Mouse (Mus musculus) heart, adult 2 months (tissue): Measurements from ENCODE around the gene Dpm2. TPM values are rescaled to one million over a fixed set of nuclear protein-coding genes. Genes with fewer than 3 reads are reported as not detected.

Experiments
- DNase-seq, 2 experiments: peaks; one replicate each; pipeline ENCODE4 v3.0.0; 2021
- H3K27ac ChIP-seq: fragments of 200-600 bp; 2 replicates; pipeline ENCODE4 v1.8.1; 2022
- H3K27me3 ChIP-seq: fragments of 200-500 bp; 2 replicates; pipeline ENCODE4 v1.6.1; 2012; ENCODE audit warnings: mild to moderate bottlenecking, low read length, inconsistent platforms, mixed read lengths; ENCODE audit not compliant: control insufficient read depth, insufficient read depth
- H3K36me3 ChIP-seq: fragments of 200-500 bp; 2 replicates; pipeline ENCODE4 v1.6.1; 2012; ENCODE audit warnings: low read length, inconsistent platforms; ENCODE audit not compliant: control insufficient read depth, insufficient read depth
- H3K4me1 ChIP-seq: fragments of 200-500 bp; 2 replicates; pipeline ENCODE4 v1.6.1; 2011; ENCODE audit warnings: low read length; ENCODE audit not compliant: control insufficient read depth, insufficient read depth
- H3K4me3 ChIP-seq: fragments of 200-600 bp; 2 replicates; pipeline ENCODE4 v1.8.1; 2022
- H3K79me2 ChIP-seq: fragments of 200-500 bp; replicated peaks from 2 replicates; pipeline ENCODE4 v1.6.1; 2012; ENCODE audit warnings: mild to moderate bottlenecking, inconsistent platforms, low read length, moderate library complexity, mixed read lengths; ENCODE audit not compliant: control insufficient read depth, insufficient read depth
- H3K9ac ChIP-seq: fragments of 200-500 bp; 2 replicates; pipeline ENCODE4 v1.6.1; 2012; ENCODE audit warnings: low read depth, mild to moderate bottlenecking, control low read depth, inconsistent platforms, low read length, mixed read lengths
- CTCF ChIP-seq: fragments of 200-600 bp; IDR thresholded peaks from 2 replicates; pipeline ENCODE4 v1.8.1; 2022; ENCODE audit warnings: antibody characterized with exemption, mild to moderate bottlenecking, moderate library complexity
- EP300 ChIP-seq: fragments of 200-500 bp; IDR thresholded peaks from 2 replicates; pipeline ENCODE4 v1.6.1; 2011; ENCODE audit warnings: low read depth, low read length, control low read depth; ENCODE audit not compliant: insufficient read depth
- POLR2A ChIP-seq: fragments of 200-500 bp; IDR thresholded peaks from 2 replicates; pipeline ENCODE4 v1.6.1; 2011; ENCODE audit warnings: mild to moderate bottlenecking, low read depth, low read length, control low read depth; ENCODE audit not compliant: insufficient read depth
- WGBS: fragments of 180-500 bp; shearing (Covaris S2); methylation state at CpG from one replicate; pipeline ENCODE4 v1.1.7; 2018; 5-methylcytosine and 5-hydroxymethylcytosine counted together
- intact Hi-C: fragments of 180-260 bp; cut with DNase I; formaldehyde crosslinking; loops from one replicate; pipeline ENCODE4 v1.15.1; 2025
- polyA plus RNA-seq: library from polyadenylated mRNA; depleted of rRNA; stranded (reverse); fragments of >200 nt; gene quantifications from 2 replicates; pipeline ENCODE4 v1.2.3, GENCODE M21; 2012
- total RNA-seq, 2 experiments: library from RNA; stranded (reverse); gene quantifications; 2 replicates each; pipeline ENCODE4 v1.2.3; 2021

Dpm2 gene
- total and polyA plus RNA-seq, 3 experiments, result 17.4 to 69.2 (median 18.0) TPM

DNA sequence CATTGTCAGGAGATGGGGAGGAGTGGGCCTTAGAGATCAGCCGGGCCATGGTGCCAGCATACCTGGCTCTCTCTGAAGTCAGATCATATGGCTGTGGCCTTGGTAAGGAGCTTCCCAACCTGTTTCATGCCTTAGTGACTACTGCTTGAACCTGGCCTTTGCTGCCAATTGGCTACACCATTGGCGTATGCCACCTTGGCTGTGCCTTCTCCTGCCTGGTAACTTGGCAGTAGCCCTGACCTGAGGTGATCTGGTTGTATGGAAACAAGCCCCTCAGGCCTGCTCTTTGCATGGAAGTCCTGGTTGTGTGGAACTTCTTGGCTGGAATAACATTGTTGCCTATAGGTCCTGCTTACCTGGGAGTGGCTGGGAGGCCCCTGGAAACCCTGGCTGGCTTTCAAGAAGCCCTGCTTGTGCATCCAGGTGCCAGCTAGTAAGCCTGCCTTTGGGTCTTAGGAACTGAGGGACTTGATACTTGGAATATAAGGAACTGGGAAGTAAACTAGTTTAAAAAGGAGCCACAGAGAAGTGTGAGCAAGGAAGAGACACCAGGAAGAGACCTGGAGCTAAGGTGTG lies 29.2 kb upstream of the Dpm2 start:
- TF ChIP-seq POLR2A, result no peak
- no peak for TF ChIP-seq CTCF
- no peak for TF ChIP-seq EP300
- Histone ChIP-seq H3K36me3 (no peaks in the 10 kb centered on the region), H3K9ac (no peak overlapping the region), H3K4me1 (peaks cover 29% of the 10 kb centered on the region), H3K4me3 (no peak overlapping the region), H3K79me2 (peaks cover 6% of the 10 kb centered on the region), H3K27me3 (no peaks in the 10 kb centered on the region), H3K27ac (no peak overlapping the region)
- intact Hi-C loops, result no loop called here
- no peak for DNase-seq
- 77% methylated on average over 2 of the region's 2 CpGs for WGBS

DNA sequence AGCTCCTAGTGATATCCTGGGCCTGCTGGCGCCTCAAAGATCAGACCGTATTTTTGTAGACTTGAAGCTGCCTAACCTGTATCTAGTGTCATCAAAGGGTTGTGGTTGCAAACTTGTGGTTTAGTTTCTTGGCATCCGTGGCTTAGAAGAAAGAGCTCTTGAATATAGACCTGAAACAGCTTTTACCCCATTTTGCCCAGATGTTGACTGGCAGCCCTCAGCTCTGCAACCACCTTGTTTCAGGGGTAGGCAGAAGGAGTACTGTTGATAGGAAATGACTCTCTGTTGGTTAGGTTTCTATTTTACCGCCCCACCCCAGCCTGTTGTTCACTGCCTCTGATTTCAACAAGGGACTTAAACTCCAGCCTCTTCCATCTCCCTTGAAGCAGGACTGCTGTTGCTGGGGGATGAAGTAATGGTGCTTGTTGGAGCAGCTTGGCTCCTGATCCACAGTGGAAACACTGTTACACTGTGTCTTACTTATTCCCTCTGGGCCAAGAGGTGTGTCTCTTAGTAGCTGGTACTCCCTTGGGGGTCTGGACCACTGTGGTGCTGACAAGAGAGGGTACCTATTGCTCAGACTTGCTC lies 28.6 kb upstream of the Dpm2 start:
- 74% methylated on average over 4 of the region's 4 CpGs for WGBS
- H3K4me3 ChIP-seq, result no peak overlapping the region
- H3K4me1 ChIP-seq, result peaks cover 32% of the 10 kb centered on the region
- intact Hi-C loops, result no loop called here
- H3K9ac ChIP-seq, result no peak overlapping the region
- DNase-seq, result no peak
- H3K36me3 ChIP-seq, result no peaks in the 10 kb centered on the region
- TF ChIP-seq CTCF (no peak), EP300 (no peak), POLR2A (no peak)
- H3K27ac ChIP-seq, result no peak overlapping the region
- peaks cover 6% of the 10 kb centered on the region for H3K79me2 ChIP-seq
- no peaks in the 10 kb centered on the region for H3K27me3 ChIP-seq

DNA sequence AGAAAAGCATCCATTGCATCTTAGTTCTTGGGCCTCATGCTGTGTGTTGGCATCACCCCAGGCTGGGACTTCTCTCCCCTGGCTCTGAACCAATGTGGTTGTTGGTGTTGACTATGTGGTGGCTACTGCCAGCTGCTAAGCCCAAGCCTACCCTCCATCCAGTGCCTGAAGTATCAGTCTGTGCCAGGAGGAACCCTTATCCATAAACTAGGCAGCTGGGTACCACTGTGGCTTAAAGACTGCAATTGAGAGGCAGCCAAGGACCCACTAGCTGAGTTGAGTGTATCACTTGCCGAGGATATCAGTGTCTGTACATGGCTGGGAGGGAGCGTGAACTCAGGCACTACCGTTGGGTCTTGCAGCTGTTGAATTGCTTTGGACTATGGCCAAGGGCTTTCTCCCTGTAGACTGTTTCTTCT lies 27.6 kb upstream of the Dpm2 start:
- no peaks in the 10 kb centered on the region for H3K27me3 ChIP-seq
- H3K4me1 ChIP-seq, result peaks cover 36% of the 10 kb centered on the region
- TF ChIP-seq CTCF (no peak), POLR2A (no peak), EP300 (no peak)
- intact Hi-C loops, result no loop called here
- H3K79me2 ChIP-seq, result peaks cover 6% of the 10 kb centered on the region
- WGBS, result 44% methylated on average over 3 of the region's 3 CpGs
- no peak overlapping the region for H3K4me3 ChIP-seq
- DNase-seq, result no peak
- no peaks in the 10 kb centered on the region for H3K36me3 ChIP-seq
- no peak overlapping the region for H3K27ac ChIP-seq
- H3K9ac ChIP-seq, result no peak overlapping the region

- DNase-seq, result no peak
- 97% methylated on average over 1 of the region's 1 CpGs for WGBS
- Histone ChIP-seq H3K36me3 (no peaks in the 10 kb centered on the region), H3K27me3 (no peaks in the 10 kb centered on the region), H3K4me1 (peaks cover 44% of the 10 kb centered on the region), H3K9ac (no peak overlapping the region), H3K4me3 (no peak overlapping the region), H3K27ac (no peak overlapping the region; the same call in 1 of the 2 replicates), H3K79me2 (peaks cover 5% of the 10 kb centered on the region)
- intact Hi-C loops, result no loop called here
- TF ChIP-seq POLR2A (no peak), EP300 (no peak), CTCF (no peak)
These were observed 23.7 kb upstream of the Dpm2 start for GRCm38 (mm10) chr2:32546951-32547350.

DNA sequence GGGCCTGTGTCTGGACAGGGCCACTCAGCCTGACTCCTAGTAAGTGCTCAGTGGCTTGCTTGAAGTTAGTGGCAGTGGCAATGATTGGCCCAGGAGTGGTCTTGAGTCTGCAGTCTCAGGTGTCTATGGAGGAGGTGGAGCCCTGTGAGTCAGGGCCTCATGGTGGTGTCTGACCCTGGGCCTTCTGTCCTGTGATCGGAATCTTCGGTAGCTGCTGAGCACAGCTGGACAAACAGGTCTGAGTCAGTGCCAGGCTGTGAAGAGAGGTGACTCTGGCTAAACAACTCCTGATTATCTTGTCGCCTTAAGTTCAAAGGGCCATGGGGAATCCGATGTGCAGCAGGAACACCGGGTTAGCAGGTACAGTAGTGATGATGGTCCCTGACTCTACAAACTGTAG lies 23.3 kb upstream of the Dpm2 start:
- peaks cover 41% of the 10 kb centered on the region for H3K4me1 ChIP-seq
- H3K9ac ChIP-seq, result no peak overlapping the region
- H3K4me3 ChIP-seq, result no peak overlapping the region
- no peak overlapping the region; the same call in 1 of the 2 replicates for H3K27ac ChIP-seq
- no peak for TF ChIP-seq EP300
- TF ChIP-seq POLR2A, result no peak
- no peak for TF ChIP-seq CTCF
- H3K36me3 ChIP-seq, result no peaks in the 10 kb centered on the region
- DNase-seq, result no peak
- 80% methylated on average over 5 of the region's 5 CpGs for WGBS
- H3K27me3 ChIP-seq, result no peaks in the 10 kb centered on the region
- intact Hi-C loops, result no loop called here
- peaks cover 5% of the 10 kb centered on the region for H3K79me2 ChIP-seq

DNA sequence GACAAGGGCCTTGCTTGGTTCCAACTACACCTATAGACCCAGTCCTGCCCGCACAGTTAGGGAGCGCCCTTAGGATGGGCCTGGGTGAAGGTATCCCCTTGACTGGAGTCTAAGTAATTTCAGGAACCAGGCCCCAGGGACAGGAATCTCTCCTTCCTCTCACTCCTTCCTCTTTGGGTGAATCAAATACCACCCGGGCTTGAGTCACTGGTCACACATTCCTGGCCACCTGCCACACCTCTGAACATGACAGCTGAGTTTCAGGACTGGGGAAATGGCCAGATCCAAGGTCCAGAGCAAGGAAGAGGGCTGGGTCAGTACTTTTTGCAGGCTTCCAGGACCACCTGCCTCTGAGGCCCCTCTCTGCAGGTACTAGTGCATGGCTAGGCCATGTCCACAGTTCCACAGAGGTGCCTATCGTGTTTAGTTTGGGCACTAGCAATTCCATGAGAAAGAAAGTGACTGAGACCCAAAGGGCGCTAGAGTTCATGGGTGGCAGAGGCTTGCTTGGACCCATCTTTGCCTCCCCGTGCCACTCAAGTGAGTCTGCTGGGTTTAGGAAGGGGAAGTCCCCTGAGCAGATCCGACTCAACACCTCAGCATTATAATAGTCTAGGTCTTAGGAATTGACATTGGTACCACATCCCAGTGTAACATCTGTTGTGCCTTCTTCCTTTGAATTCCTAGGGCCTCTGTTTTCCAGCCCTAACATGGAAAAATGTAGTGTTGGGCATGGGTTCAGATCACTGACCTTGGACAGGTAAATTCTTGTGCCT lies 22.5 kb upstream of the Dpm2 start:
- no peaks in the 10 kb centered on the region for H3K27me3 ChIP-seq
- no peak overlapping the region for H3K9ac ChIP-seq
- TF ChIP-seq POLR2A (no peak), CTCF (no peak), EP300 (no peak)
- peak; percentile 54 to 66 for DNase-seq
- WGBS, result 69% methylated on average over 7 of the region's 7 CpGs
- H3K79me2 ChIP-seq, result peaks cover under 1% of the 10 kb centered on the region; the same call in 1 of the 2 replicates
- peaks cover 35% of the 10 kb centered on the region for H3K4me1 ChIP-seq
- H3K36me3 ChIP-seq, result no peaks in the 10 kb centered on the region
- no peak overlapping the region for H3K4me3 ChIP-seq
- intact Hi-C loops, result no loop called here
- H3K27ac ChIP-seq, result no peak overlapping the region
